Mouse (Mus musculus): ENCODE measurements around the gene Rtl8c. TPM values are rescaled to one million over a fixed set of nuclear protein-coding genes. Genes with fewer than 3 reads are reported as not detected.
"Not testable (repeated sequence)": the region's sequence is repeated elsewhere in the genome, so short reads cannot be mapped to it uniquely, and the experiment has no call there.

Rtl8c gene
- polyA plus RNA-seq, 1 experiment = 5.2 TPM

- no peak for TF ChIP-seq CTCF (IDR thresholded peaks at IDR 0.05; ENCODE audit: low read depth, low read length)
- no peak for TF ChIP-seq POLR2A (IDR thresholded peaks at IDR 0.05; ENCODE audit: borderline replicate concordance, low read depth, low read length)
- H3K4me3 ChIP-seq (ENCODE audit: insufficient read depth, low read length) = no peak overlapping the region
- H3K27ac ChIP-seq (ENCODE audit: insufficient read depth, low read depth, low read length) = no peak overlapping the region
- no peaks in the 10 kb centered on the region for H3K4me1 ChIP-seq (ENCODE audit: control insufficient read depth, insufficient read depth, low read length)
These were observed 38.1 kb downstream of the Rtl8c start for GRCm38 (mm10) chrX:53645885-53646284.

GRCm38 (mm10) chrX:53652917-53653316, 45.1 kb downstream of the Rtl8c start:
- H3K27ac ChIP-seq (ENCODE audit: insufficient read depth, low read depth, low read length); H3K4me1 ChIP-seq (ENCODE audit: control insufficient read depth, insufficient read depth, low read length); H3K4me3 ChIP-seq (ENCODE audit: insufficient read depth, low read length): not testable (repeated sequence)

Other genes starting within 250 kb of the Rtl8c start
- gene Mospd1, start 237.5 kb upstream of the Rtl8c start, polyA plus RNA-seq (2012; ENCODE audit: insufficient read depth, insufficient read length, missing spikeins) = 24.9 and 26.2 TPM in 2 replicates
- not detected in 2 replicates for gene Etd, start 173.1 kb upstream of the Rtl8c start, polyA plus RNA-seq (2012; ENCODE audit: insufficient read depth, insufficient read length, missing spikeins)
- not detected in 2 replicates for gene Gm14597, start 947 bp downstream of the Rtl8c start, polyA plus RNA-seq (2012; ENCODE audit: insufficient read depth, insufficient read length, missing spikeins)
- gene Rtl8a, start 35.6 kb downstream of the Rtl8c start, polyA plus RNA-seq (2012; ENCODE audit: insufficient read depth, insufficient read length, missing spikeins) = 39.7 and 42.0 TPM in 2 replicates
- 33.8 and 38.1 TPM in 2 replicates for gene Rtl8b, start 62.4 kb downstream of the Rtl8c start, polyA plus RNA-seq (2012; ENCODE audit: insufficient read depth, insufficient read length, missing spikeins)
- 0.56 TPM in 1 of 2 replicates, not detected in the other for gene 4930502E18Rik, start 116.8 kb downstream of the Rtl8c start, polyA plus RNA-seq (2012; ENCODE audit: insufficient read depth, insufficient read length, missing spikeins)
- not detected in 2 replicates for gene 1700013H16Rik, start 149.8 kb downstream of the Rtl8c start, polyA plus RNA-seq (2012; ENCODE audit: insufficient read depth, insufficient read length, missing spikeins)
- gene Zfp36l3, start 168.4 kb downstream of the Rtl8c start, polyA plus RNA-seq (2012; ENCODE audit: insufficient read depth, insufficient read length, missing spikeins) = not detected in 2 replicates
- gene Xlr, start 189.7 kb downstream of the Rtl8c start, polyA plus RNA-seq (2012; ENCODE audit: insufficient read depth, insufficient read length, missing spikeins) = 2.2 and 3.0 TPM in 2 replicates